Mouse (Mus musculus) heart, adult 2 months (tissue): ENCODE measurements at regions not wholly inside any gene's neighbourhood (a gene's known extent, or its start where the extent isn't known, plus 50 kb on each side); places are given as distances from the start of the nearest gene placed in this dataset.

Experiments
- CTCF ChIP-seq: fragments of 200-600 bp; IDR thresholded peaks from 2 replicates; pipeline ENCODE4 v1.8.1; 2022; ENCODE audit warnings: antibody characterized with exemption, mild to moderate bottlenecking, moderate library complexity
- EP300 ChIP-seq: fragments of 200-500 bp; IDR thresholded peaks from 2 replicates; pipeline ENCODE4 v1.6.1; 2011; ENCODE audit warnings: low read depth, low read length, control low read depth; ENCODE audit not compliant: insufficient read depth
- POLR2A ChIP-seq: fragments of 200-500 bp; IDR thresholded peaks from 2 replicates; pipeline ENCODE4 v1.6.1; 2011; ENCODE audit warnings: mild to moderate bottlenecking, low read depth, low read length, control low read depth; ENCODE audit not compliant: insufficient read depth

DNA sequence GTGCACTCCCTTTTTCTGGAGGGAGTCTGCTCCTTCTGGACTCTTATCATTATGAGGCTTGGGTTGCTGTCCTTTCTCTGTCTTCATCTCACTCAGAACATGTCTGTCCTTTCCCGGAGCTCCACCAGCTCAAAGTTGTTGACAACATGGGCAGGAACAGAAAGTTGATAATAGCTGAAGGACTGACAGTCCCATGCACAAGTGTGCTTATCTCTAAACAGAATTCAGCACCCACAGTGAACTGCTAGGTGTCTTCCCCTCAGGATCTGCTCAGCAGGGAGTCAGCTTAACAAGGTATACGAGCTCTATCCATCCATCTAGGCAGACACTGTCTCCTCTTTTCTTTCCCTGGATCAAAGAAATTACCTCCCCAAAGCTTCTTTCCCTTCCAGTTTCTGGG lies 89.2 kb upstream of the Rab11fip2 start:
- TF ChIP-seq POLR2A (no peak), CTCF (no peak), EP300 (no peak)
